Mouse (Mus musculus) T-helper 2 cell (primary cell): ENCODE data around the gene Arhgef40.
"Not testable (repeated sequence)": the region's sequence is repeated elsewhere in the genome, so short reads cannot be mapped to it uniquely, and the experiment has no call there.

Source experiments
- in situ Hi-C: fragments of 300-600 bp; cut with MboI, MseI; formaldehyde crosslinking; loops from one replicate; pipeline ENCODE4 v1.15.1; 2025; ENCODE audit warnings: high pct_unique_total_duplicates

The Arhgef40 gene

GRCm38 (mm10) chr14:52018248-52019050 is 33.9 kb downstream of the Arhgef40 start:
- in situ Hi-C loops, result no loop called here

- in situ Hi-C loops, result no loop called here
Measured at GRCm38 (mm10) chr14:52019051-52019589, 34.6 kb downstream of the Arhgef40 start.

GRCm38 (mm10) chr14:52019590-52020340 is 35.2 kb downstream of the Arhgef40 start:
- in situ Hi-C loops, result no loop called here

- in situ Hi-C loops, result no loop called here
Measured at GRCm38 (mm10) chr14:52020486-52021137, 36.1 kb downstream of the Arhgef40 start, which contains the start of gene Zfp219. Gene Zfp219 (minus strand): TSS chr14:52020733.

GRCm38 (mm10) chr14:52021138-52021529 is 36.6 kb downstream of the Arhgef40 start:
- in situ Hi-C loops, result no loop called here

- in situ Hi-C loops, result no loop called here
Measured at GRCm38 (mm10) chr14:52021568-52022212, 37.2 kb downstream of the Arhgef40 start.

GRCm38 (mm10) chr14:52022244-52022708 is 37.8 kb downstream of the Arhgef40 start:
- in situ Hi-C loops, result no loop called here

- in situ Hi-C loops, result no loop called here
Measured at GRCm38 (mm10) chr14:52022709-52023459, 38.4 kb downstream of the Arhgef40 start.

GRCm38 (mm10) chr14:52024133-52024532 is 39.6 kb downstream of the Arhgef40 start:
- in situ Hi-C loops, result no loop called here

- in situ Hi-C loops, result no loop called here
Measured at GRCm38 (mm10) chr14:52026342-52026741, 41.8 kb downstream of the Arhgef40 start.

GRCm38 (mm10) chr14:52035926-52036325 is 51.4 kb downstream of the Arhgef40 start:
- in situ Hi-C loops, result no loop called here

GRCm38 (mm10) chr14:52039332-52039731 is 54.8 kb downstream of the Arhgef40 start:
- in situ Hi-C loops, result no loop called here

GRCm38 (mm10) chr14:52042359-52042758 is 57.8 kb downstream of the Arhgef40 start, which contains the start of gene Olfr221:
Gene Olfr221 (minus strand): TSS chr14:52042459.
- in situ Hi-C loops, result not testable (repeated sequence)

- in situ Hi-C loops, result no loop called here
Measured at GRCm38 (mm10) chr14:52043446-52043845, 58.9 kb downstream of the Arhgef40 start.

- in situ Hi-C loops, result no loop called here
Measured at GRCm38 (mm10) chr14:52044901-52045678, 60.6 kb downstream of the Arhgef40 start.

- in situ Hi-C loops, result no loop called here
Measured at GRCm38 (mm10) chr14:52045966-52046565, 61.5 kb downstream of the Arhgef40 start.

- in situ Hi-C loops, result not testable (repeated sequence)
Measured at GRCm38 (mm10) chr14:52052720-52053119, 68.2 kb downstream of the Arhgef40 start.
